In the genomic region with DNA sequence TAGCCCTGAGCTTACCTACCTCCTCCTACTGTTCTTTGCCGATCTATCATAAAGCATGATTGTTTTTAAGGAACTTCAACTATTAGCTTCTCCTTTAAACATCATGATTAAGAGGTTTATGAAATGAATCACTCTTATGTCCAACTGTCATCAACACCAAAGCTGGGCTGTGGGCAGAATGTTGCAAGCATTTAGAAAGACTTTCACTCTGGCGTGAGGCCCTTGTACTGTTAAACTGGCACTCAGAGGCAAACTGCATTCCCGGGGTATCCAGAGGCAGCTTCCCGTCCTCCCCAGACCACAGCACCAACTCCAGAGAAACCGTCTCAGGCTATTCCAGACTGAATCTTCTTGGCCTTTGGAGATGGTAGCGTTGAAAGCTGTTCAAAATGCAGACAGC, we compare ENCODE assay signal across 18 mouse cellular contexts.
A peak's percentile ranks its signal among the peaks of the same experiment; 100 is the strongest.
DNase-seq lines count a peak whose midpoint lies in the region; ATAC-seq and TF ChIP-seq lines count a peak whose summit lies in the region.
"Had no signal": no experiment of that assay in that cellular context is flagged by ENCODE, and none has a peak within 500 bp of the region (broad histone marks: within the 10 kb centered on the region; RNA-seq: fewer than 3 reads in every experiment).

No protein-coding gene starts in this region.

- H3K36me3 ChIP-seq in forebrain, embryonic 10.5 days (replicated peaks) = peaks cover 24% of the 10 kb centered on the region
- H3K36me3 ChIP-seq: forebrain, embryonic 15.5 days; midbrain, embryonic 12.5 days had no signal

- ATAC-seq in common myeloid progenitor, adult 5-6 weeks (replicated peaks; ENCODE audit: low read depth, poor library complexity, severe bottlenecking) = peak; percentile 42
- ATAC-seq in megakaryocyte progenitor cell, adult 5-6 weeks (replicated peaks; ENCODE audit: poor library complexity) = peak; percentile 71
- ATAC-seq: forebrain, embryonic 15.5 days had no signal

- H3K4me1 ChIP-seq in forebrain, embryonic 10.5 days = peaks cover 41% of the 10 kb centered on the region

- no peaks in the 10 kb centered on the region for H3K9me3 ChIP-seq in forebrain, embryonic 10.5 days
- H3K9me3 ChIP-seq: forebrain, embryonic 15.5 days; hindbrain, embryonic 13.5 days; liver, embryonic 13.5 days; midbrain, embryonic 12.5 days had no signal

- H3K4me3 ChIP-seq in gastrocnemius, adult 2 months = no peak overlapping the region
- no peak overlapping the region for H3K4me3 ChIP-seq in forebrain, embryonic 10.5 days
- H3K4me3 ChIP-seq: forebrain, embryonic 15.5 days; hindbrain, embryonic 13.5 days; liver, embryonic 13.5 days; midbrain, embryonic 12.5 days had no signal

- intact Hi-C loops in gastrocnemius, adult 2 months (cut with DNase I) = no loop called here

- H3K27me3 ChIP-seq in forebrain, embryonic 10.5 days (ENCODE audit: poor library complexity, severe bottlenecking) = no peaks in the 10 kb centered on the region
- H3K27me3 ChIP-seq: forebrain, embryonic 15.5 days; hindbrain, embryonic 13.5 days; liver, embryonic 13.5 days; midbrain, embryonic 12.5 days had no signal

- no peak for TF ChIP-seq CTCF in gastrocnemius, adult 2 months (IDR thresholded peaks at IDR 0.05)

- 95% methylated on average over 6 of the region's 6 CpGs for whole genome bisulfite sequencing in forebrain, embryonic 10.5 days

- peak overlapping the region; percentile 48; the same call in 1 of the 2 replicates for H3K27ac ChIP-seq in gastrocnemius, adult 2 months
- H3K27ac ChIP-seq in forebrain, embryonic 10.5 days = no peak overlapping the region
- H3K27ac ChIP-seq: forebrain, embryonic 15.5 days; hindbrain, embryonic 13.5 days; liver, embryonic 13.5 days; midbrain, embryonic 12.5 days had no signal

- DNase-seq in gastrocnemius, adult 2 months = no peak
- DNase-seq in gastrocnemius, postnatal 10 days = no peak
- peak; percentile 86 for DNase-seq in 416B (ENCODE audit: low read depth)
- no peak for DNase-seq in spleen, adult 18-20 months
- no peak for DNase-seq in heart, adult 8-10 months (ENCODE audit: low spot score)
- DNase-seq in forebrain, embryonic 10.5 days (ENCODE audit: extremely low spot score, low spot score) = no peak
- DNase-seq: adrenal gland, postnatal 25 days; cerebellum, postnatal 10 days; embryo, embryonic 11 days; heart, postnatal 10 days; kidney, adult 9 months; left cerebral cortex, postnatal 4 days; liver, embryonic 13.5 days had no signal
